Mouse (Mus musculus): ENCODE measurements around the gene Dnah8. TPM values are rescaled to one million over a fixed set of nuclear protein-coding genes. Genes with fewer than 3 reads are reported as not detected.

The Dnah8 gene
- polyA plus RNA-seq, 1 experiment = 2.3 TPM

DNA sequence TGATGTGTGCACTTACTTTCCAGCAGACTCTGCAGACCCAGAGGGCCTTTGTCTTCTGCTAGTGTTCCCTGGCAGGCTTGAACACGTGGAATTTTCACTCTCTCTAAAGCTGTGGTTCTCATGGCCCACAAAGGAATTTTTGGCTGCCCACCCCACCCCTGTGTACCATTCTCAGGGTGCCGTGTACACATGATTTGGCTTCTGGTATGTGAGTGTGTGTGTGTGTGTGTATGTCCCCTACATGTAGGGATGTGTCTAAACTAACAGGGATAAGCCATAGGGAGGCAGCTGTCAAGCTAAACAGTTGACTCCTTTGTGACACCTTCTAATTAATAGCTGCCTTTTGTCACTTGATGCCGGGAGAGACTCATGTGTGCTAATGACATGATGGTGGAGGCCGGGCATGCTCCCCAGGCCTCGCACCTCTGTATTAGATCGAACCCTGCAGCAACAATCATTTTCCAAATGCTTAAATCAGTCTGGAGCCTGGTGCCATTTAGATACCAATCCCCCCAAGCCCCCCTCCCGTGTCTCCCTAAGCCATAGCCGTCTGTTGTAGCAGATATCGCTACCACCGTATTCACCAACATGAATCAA, 235.9 kb downstream of the Dnah8 start:
- peak; percentile 87 for DNase-seq (ENCODE audit: low read depth)
- no peak for TF ChIP-seq POLR2A (IDR thresholded peaks at IDR 0.05; ENCODE audit: borderline replicate concordance, extremely low read depth, insufficient read depth, insufficient read length, poor library complexity, severe bottlenecking)

DNA sequence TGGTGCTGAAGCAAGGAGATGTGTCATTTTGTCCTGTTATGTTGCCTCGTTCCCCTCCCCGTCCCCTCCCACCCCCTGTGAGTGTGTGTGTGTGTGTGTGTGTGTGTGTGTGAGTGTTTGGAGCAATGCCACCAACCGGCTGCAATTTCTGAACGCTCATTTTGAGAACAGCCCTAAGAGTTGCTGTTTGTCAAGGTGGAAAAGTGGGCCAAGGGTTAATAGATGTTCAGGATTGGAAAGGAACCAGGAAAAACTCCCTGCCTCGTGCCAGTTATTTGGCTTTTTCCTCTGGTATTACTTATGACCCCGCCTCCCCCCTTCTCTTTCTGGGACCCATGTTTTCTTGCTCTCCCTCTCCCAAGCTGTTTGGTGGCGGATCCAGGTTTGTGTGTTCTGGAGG, 236.5 kb downstream of the Dnah8 start:
- no peak for DNase-seq (ENCODE audit: low read depth)

GRCm38 (mm10) chr17:30866281-30866680, 242.1 kb downstream of the Dnah8 start:
- peak; percentile 44 for DNase-seq (ENCODE audit: low read depth)
- no peak for TF ChIP-seq CTCF (IDR thresholded peaks at IDR 0.05; ENCODE audit: borderline replicate concordance, extremely low read depth, insufficient read depth, insufficient read length)
- TF ChIP-seq POLR2A (IDR thresholded peaks at IDR 0.05; ENCODE audit: borderline replicate concordance, extremely low read depth, insufficient read depth, insufficient read length, poor library complexity, severe bottlenecking) = no peak

More for the DNA sequence above, 236.5 kb downstream of the Dnah8 start:
- TF ChIP-seq POLR2A (IDR thresholded peaks at IDR 0.05; ENCODE audit: borderline replicate concordance, extremely low read depth, insufficient read depth, insufficient read length, poor library complexity, severe bottlenecking) (no peak), CTCF (IDR thresholded peaks at IDR 0.05; ENCODE audit: borderline replicate concordance, extremely low read depth, insufficient read depth, insufficient read length) (no peak)

GRCm38 (mm10) chr17:30866966-30867365, 242.8 kb downstream of the Dnah8 start:
- TF ChIP-seq CTCF (IDR thresholded peaks at IDR 0.05; ENCODE audit: borderline replicate concordance, extremely low read depth, insufficient read depth, insufficient read length) = no peak
- TF ChIP-seq POLR2A (IDR thresholded peaks at IDR 0.05; ENCODE audit: borderline replicate concordance, extremely low read depth, insufficient read depth, insufficient read length, poor library complexity, severe bottlenecking) = no peak
- DNase-seq (ENCODE audit: low read depth) = no peak

DNA sequence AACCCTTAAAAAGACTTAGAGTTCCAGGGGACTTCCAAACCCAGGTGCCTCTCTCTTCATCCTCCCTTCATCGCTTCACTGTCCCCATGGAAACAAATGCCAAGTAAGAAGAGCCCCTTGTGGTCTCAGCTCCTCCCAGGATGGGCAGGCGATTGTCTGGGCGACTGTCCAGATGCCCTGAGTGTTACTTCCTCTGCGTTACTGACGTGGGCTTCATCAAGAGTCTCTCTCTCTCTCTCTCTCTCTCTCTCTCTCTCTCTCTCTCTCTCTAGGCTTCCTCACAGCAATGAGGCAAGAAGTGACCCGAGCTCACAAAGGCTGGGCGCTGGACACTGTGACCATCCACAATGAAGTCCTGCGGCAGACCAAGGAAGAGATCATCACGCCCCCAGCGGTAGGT, 246.9 kb downstream of the Dnah8 start:
- DNase-seq (ENCODE audit: low read depth) = no peak
- no peak for TF ChIP-seq POLR2A (IDR thresholded peaks at IDR 0.05; ENCODE audit: borderline replicate concordance, extremely low read depth, insufficient read depth, insufficient read length, poor library complexity, severe bottlenecking)
- TF ChIP-seq CTCF (IDR thresholded peaks at IDR 0.05; ENCODE audit: borderline replicate concordance, extremely low read depth, insufficient read depth, insufficient read length) = no peak

DNA sequence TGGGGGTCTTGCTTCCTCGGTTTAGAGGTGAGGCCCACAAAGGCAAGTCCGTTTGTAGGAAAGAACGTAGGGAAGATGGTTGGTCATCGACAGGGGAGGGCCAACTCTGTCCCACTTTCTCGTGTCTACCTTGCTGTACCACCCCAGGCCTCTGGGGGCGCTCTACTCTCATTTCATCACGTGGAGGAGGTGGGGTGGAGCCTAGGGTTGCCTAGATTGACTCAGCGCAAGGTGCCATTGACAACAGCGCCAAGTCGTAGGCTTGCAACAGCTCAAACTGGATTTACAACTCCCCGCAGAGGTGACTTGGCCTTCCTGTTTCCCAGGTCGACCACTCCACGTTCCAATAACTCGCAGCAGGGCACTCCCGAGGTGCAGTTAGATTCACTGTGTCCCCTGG, 250.1 kb downstream of the Dnah8 start:
- no peak for DNase-seq (ENCODE audit: low read depth)
- TF ChIP-seq CTCF (IDR thresholded peaks at IDR 0.05; ENCODE audit: borderline replicate concordance, extremely low read depth, insufficient read depth, insufficient read length) (peak; percentile 49; the same call in 1 of the 2 replicates), POLR2A (IDR thresholded peaks at IDR 0.05; ENCODE audit: borderline replicate concordance, extremely low read depth, insufficient read depth, insufficient read length, poor library complexity, severe bottlenecking) (no peak)

- TF ChIP-seq POLR2A (IDR thresholded peaks at IDR 0.05; ENCODE audit: borderline replicate concordance, extremely low read depth, insufficient read depth, insufficient read length, poor library complexity, severe bottlenecking) = no peak
- TF ChIP-seq CTCF (IDR thresholded peaks at IDR 0.05; ENCODE audit: borderline replicate concordance, extremely low read depth, insufficient read depth, insufficient read length) = no peak
- DNase-seq (ENCODE audit: low read depth) = no peak
These were observed 253.3 kb downstream of the Dnah8 start for GRCm38 (mm10) chr17:30877456-30877855.

DNA sequence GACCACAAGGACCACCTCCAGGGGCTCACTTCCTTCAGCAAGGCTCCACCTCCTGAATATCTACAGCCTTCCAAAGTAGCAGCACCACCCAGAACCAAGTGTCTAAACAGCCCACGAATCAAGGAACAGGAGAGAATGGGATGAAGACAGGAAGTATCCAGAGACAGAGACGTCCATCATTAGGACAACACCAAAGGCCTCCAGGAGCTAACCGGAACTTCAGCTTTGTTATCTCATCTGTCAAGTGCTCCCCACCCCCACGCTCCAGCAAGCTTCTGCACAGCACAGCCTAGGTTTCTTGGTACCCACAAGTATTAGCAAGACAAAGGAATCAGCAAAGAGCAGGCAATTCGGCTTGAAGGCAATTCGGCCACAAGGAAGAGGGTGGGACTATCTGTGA, 254.5 kb downstream of the Dnah8 start:
- TF ChIP-seq POLR2A (IDR thresholded peaks at IDR 0.05; ENCODE audit: borderline replicate concordance, extremely low read depth, insufficient read depth, insufficient read length, poor library complexity, severe bottlenecking) (no peak), CTCF (IDR thresholded peaks at IDR 0.05; ENCODE audit: borderline replicate concordance, extremely low read depth, insufficient read depth, insufficient read length) (no peak)
- DNase-seq (ENCODE audit: low read depth) = no peak

GRCm38 (mm10) chr17:30880391-30880790, 256.2 kb downstream of the Dnah8 start:
- TF ChIP-seq CTCF (IDR thresholded peaks at IDR 0.05; ENCODE audit: borderline replicate concordance, extremely low read depth, insufficient read depth, insufficient read length) (no peak), POLR2A (IDR thresholded peaks at IDR 0.05; ENCODE audit: borderline replicate concordance, extremely low read depth, insufficient read depth, insufficient read length, poor library complexity, severe bottlenecking) (no peak)
- no peak for DNase-seq (ENCODE audit: low read depth)

GRCm38 (mm10) chr17:30881001-30881400, 256.8 kb downstream of the Dnah8 start:
- TF ChIP-seq CTCF (IDR thresholded peaks at IDR 0.05; ENCODE audit: borderline replicate concordance, extremely low read depth, insufficient read depth, insufficient read length) (no peak), POLR2A (IDR thresholded peaks at IDR 0.05; ENCODE audit: borderline replicate concordance, extremely low read depth, insufficient read depth, insufficient read length, poor library complexity, severe bottlenecking) (no peak)
- no peak for DNase-seq (ENCODE audit: low read depth)

DNA sequence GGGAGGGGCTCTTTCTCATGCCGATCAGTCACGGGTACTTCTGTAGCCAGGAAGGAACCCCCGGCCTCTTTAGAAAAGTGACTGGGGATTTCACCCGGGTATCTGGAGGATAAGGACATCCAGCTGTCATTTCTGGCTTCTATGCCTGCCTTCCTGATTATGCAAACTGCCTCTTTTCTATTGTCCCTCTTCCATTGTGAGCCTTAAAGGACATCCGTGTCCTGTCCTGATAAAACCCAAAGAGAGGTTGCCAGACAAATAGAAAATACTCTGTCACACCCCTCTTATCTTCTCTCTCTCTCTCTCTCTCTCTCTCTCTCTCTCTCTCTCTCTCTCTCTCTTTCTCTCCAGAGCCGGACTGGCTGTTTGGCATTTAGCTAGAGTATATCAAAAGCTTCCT, 258.1 kb downstream of the Dnah8 start:
- TF ChIP-seq POLR2A (IDR thresholded peaks at IDR 0.05; ENCODE audit: borderline replicate concordance, extremely low read depth, insufficient read depth, insufficient read length, poor library complexity, severe bottlenecking) = no peak
- no peak for TF ChIP-seq CTCF (IDR thresholded peaks at IDR 0.05; ENCODE audit: borderline replicate concordance, extremely low read depth, insufficient read depth, insufficient read length)
- peak; percentile 73 for DNase-seq (ENCODE audit: low read depth)

DNA sequence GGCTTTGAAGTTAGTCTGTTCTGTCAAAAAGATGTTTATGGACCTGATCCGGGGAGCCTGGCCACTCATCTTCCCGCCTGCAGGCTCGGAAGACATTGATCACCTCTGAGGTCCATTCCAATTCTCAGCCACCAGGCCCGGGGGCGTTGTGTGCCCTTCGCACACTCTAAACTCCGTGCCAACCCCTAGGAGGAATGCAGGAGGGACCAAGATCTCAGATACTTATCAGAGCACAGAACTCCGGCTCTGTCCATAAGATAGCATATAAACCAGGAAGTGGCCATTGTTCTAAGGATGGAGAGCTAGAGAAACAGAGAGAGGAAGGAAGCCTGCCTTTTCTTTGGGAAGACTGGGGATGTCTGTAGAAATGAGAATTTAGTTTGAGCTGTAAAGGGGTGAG, 259.4 kb downstream of the Dnah8 start:
- TF ChIP-seq CTCF (IDR thresholded peaks at IDR 0.05; ENCODE audit: borderline replicate concordance, extremely low read depth, insufficient read depth, insufficient read length) = no peak
- DNase-seq (ENCODE audit: low read depth) = no peak
